In the genomic region with DNA sequence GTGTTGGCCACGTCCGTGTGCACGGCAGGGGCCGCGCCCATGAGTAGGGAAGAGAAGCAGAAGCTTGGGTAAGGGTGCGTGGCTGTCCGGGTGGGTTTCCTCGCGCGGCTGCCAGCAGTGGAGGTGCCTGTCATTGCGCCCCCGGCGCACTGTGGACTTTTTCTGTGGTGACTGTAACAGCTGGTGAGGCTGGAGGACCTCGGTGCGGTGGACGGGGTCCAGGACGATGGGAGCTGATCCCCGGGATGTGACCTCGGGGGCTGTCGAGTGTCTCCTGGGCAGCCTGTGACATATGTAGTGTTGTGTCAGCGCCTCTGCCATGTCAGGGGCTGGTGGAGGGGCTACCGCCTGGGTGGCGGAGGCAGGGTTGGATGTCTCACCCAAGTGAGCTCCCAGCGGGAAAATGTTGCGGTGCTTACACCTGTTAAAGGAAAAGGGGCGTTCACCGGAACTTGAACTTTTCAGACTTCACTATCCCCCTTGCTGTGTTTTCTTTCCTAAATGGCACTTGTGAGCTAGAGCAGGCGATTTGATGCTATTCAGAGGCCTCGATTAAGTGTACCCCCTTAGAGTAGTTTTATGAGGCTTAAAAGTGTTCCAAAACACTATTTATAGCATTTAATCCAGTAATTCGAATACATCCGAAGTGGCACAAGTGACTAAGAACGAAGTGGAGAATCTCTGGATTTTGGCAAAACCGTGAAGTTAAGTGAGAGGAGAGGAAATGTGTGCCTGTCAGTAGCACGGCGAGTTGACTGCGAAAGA, we compare ENCODE assay signal across 8 mouse cellular contexts. TPM values are rescaled to one million over a fixed set of nuclear protein-coding genes. Genes with fewer than 3 reads are reported as not detected.
A peak's percentile ranks its signal among the peaks of the same experiment; 100 is the strongest.
DNase-seq lines count a peak whose midpoint lies in the region; ATAC-seq and TF ChIP-seq lines count a peak whose summit lies in the region.

No protein-coding gene starts in this region.

- DNase-seq in adrenal gland, adult 18-20 months (ENCODE audit: low spot score in 2 of 2): peak; percentile 57
- DNase-seq in adrenal gland, adult 2 months: no peak
- peak; percentile 12 for DNase-seq in lung, embryonic 14.5 days
- no peak for DNase-seq in lung, postnatal 10 days
- no peak for DNase-seq in embryonic facial prominence, embryonic 14.5 days (ENCODE audit: low spot score)
- DNase-seq in intestine, embryonic 14.5 days (ENCODE audit: low spot score): no peak
- no peak for DNase-seq in kidney, postnatal 4 days

- peak overlapping the region; percentile 69 for H3K9ac ChIP-seq in lung, embryonic 14.5 days
- peak overlapping the region; percentile 80 for H3K9ac ChIP-seq in embryonic facial prominence, embryonic 14.5 days (ENCODE audit: low read depth, low read length)
- peak overlapping the region; percentile 61 for H3K9ac ChIP-seq in intestine, embryonic 14.5 days (ENCODE audit: low read length)
- H3K9ac ChIP-seq in midbrain, embryonic 15.5 days: peak overlapping the region; percentile 52

- no peaks in the 10 kb centered on the region for H3K9me3 ChIP-seq in lung, embryonic 14.5 days (ENCODE audit: low read depth, low read length)
- no peaks in the 10 kb centered on the region for H3K9me3 ChIP-seq in embryonic facial prominence, embryonic 14.5 days (ENCODE audit: control insufficient read depth, low read length)
- no peaks in the 10 kb centered on the region for H3K9me3 ChIP-seq in intestine, embryonic 14.5 days (ENCODE audit: control insufficient read depth, low read length)
- no peaks in the 10 kb centered on the region for H3K9me3 ChIP-seq in midbrain, embryonic 15.5 days

- peak overlapping the region; percentile 93 for H3K4me2 ChIP-seq in lung, embryonic 14.5 days
- peak overlapping the region; percentile 96 for H3K4me2 ChIP-seq in embryonic facial prominence, embryonic 14.5 days (ENCODE audit: low read depth, low read length)
- peak overlapping the region; percentile 88 for H3K4me2 ChIP-seq in intestine, embryonic 14.5 days (ENCODE audit: low read length)
- H3K4me2 ChIP-seq in midbrain, embryonic 15.5 days: peak overlapping the region; percentile 58

- peak overlapping the region; percentile 75 for H3K27ac ChIP-seq in lung, embryonic 14.5 days (ENCODE audit: low read depth)
- H3K27ac ChIP-seq in embryonic facial prominence, embryonic 14.5 days (replicated peaks; ENCODE audit: low read depth, low read length): peak overlapping the region; percentile 88
- H3K27ac ChIP-seq in intestine, embryonic 14.5 days (ENCODE audit: low read depth): peak overlapping the region; percentile 44
- H3K27ac ChIP-seq in midbrain, embryonic 15.5 days: peak overlapping the region; percentile 89

- no peak for TF ChIP-seq CTCF in lung, embryonic 14.5 days (IDR thresholded peaks at IDR 0.05; ENCODE audit: low read depth)

- H3K27me3 ChIP-seq in lung, embryonic 14.5 days (ENCODE audit: insufficient read depth, low read length): no peaks in the 10 kb centered on the region
- no peaks in the 10 kb centered on the region for H3K27me3 ChIP-seq in embryonic facial prominence, embryonic 14.5 days (replicated peaks; ENCODE audit: control insufficient read depth, insufficient read depth, low read length)
- no peaks in the 10 kb centered on the region for H3K27me3 ChIP-seq in intestine, embryonic 14.5 days (replicated peaks; ENCODE audit: control insufficient read depth, insufficient read depth, low read length)
- H3K27me3 ChIP-seq in midbrain, embryonic 15.5 days (replicated peaks): no peaks in the 10 kb centered on the region

- peak overlapping the region; percentile 90 for H3K4me3 ChIP-seq in lung, embryonic 14.5 days (ENCODE audit: low read depth, low read length)
- H3K4me3 ChIP-seq in embryonic facial prominence, embryonic 14.5 days (ENCODE audit: low read depth, low read length): peak overlapping the region; percentile 93
- peak overlapping the region; percentile 97 for H3K4me3 ChIP-seq in intestine, embryonic 14.5 days (ENCODE audit: low read depth, low read length)
- peak overlapping the region; percentile 55 for H3K4me3 ChIP-seq in midbrain, embryonic 15.5 days

- WGBS in lung, embryonic 14.5 days: 4% methylated on average over 36 of the region's 36 CpGs
- WGBS in embryonic facial prominence, embryonic 14.5 days: 8% methylated on average over 22 of the region's 36 CpGs
- 6% methylated on average over 36 of the region's 36 CpGs for WGBS in intestine, embryonic 14.5 days
- 5% methylated on average over 36 of the region's 36 CpGs for WGBS in midbrain, embryonic 15.5 days

- H3K36me3 ChIP-seq in lung, embryonic 14.5 days (ENCODE audit: insufficient read depth): peaks cover 6% of the 10 kb centered on the region
- H3K36me3 ChIP-seq in embryonic facial prominence, embryonic 14.5 days (ENCODE audit: control insufficient read depth, insufficient read depth, low read length): peaks cover 9% of the 10 kb centered on the region
- peaks cover 7% of the 10 kb centered on the region; the same call in 1 of the 2 replicates for H3K36me3 ChIP-seq in intestine, embryonic 14.5 days (ENCODE audit: control insufficient read depth, insufficient read depth, low read length)
- peaks cover 5% of the 10 kb centered on the region; the same call in 1 of the 2 replicates for H3K36me3 ChIP-seq in midbrain, embryonic 15.5 days (replicated peaks)

- ATAC-seq in lung, embryonic 14.5 days (ENCODE audit: insufficient read depth): no peak
- no peak for ATAC-seq in embryonic facial prominence, embryonic 14.5 days (ENCODE audit: low read depth)
- ATAC-seq in intestine, embryonic 14.5 days (replicated peaks; ENCODE audit: low FRiP score, low TSS enrichment, low read depth): no peak; the same call in 1 of the 2 replicates
- no peak for ATAC-seq in midbrain, embryonic 15.5 days (replicated peaks)

- H3K4me1 ChIP-seq in lung, embryonic 14.5 days (ENCODE audit: insufficient read depth): peaks cover 16% of the 10 kb centered on the region
- H3K4me1 ChIP-seq in embryonic facial prominence, embryonic 14.5 days (ENCODE audit: control insufficient read depth, insufficient read depth, low read length): peaks cover 19% of the 10 kb centered on the region
- H3K4me1 ChIP-seq in intestine, embryonic 14.5 days (replicated peaks; ENCODE audit: control insufficient read depth, insufficient read depth, low read length): peaks cover 13% of the 10 kb centered on the region; the same call in 1 of the 2 replicates
- peaks cover 19% of the 10 kb centered on the region for H3K4me1 ChIP-seq in midbrain, embryonic 15.5 days

RNA-seq across cellular contexts. Expression of a gene that starts 0.7 kb away (rescaled TPM):
- 100 to 1,000 TPM in 1 of 2 experiments, 10 to 100 TPM in 1; 57.6 to 146 TPM for total RNA-seq in adrenal gland, adult 18-20 months (2021)
- total RNA-seq in adrenal gland, adult 2 months (2021): 100 to 1,000 TPM in 1 of 2 experiments, 10 to 100 TPM in 1; 77.7 to 112 TPM
- polyA plus RNA-seq in adrenal gland, adult 2 months (2012; rRNA removed): 12.7 and 17.0 TPM in 2 replicates
- polyA plus RNA-seq in lung, embryonic 14.5 days (2014; fragmentation: Nextera tagmentation; extraction: Ambion mirVana): 23.3 and 24.5 TPM in 2 replicates
- polyA plus RNA-seq in embryonic facial prominence, embryonic 14.5 days (2014; fragmentation: Nextera tagmentation; extraction: Ambion mirVana): 28.1 and 31.7 TPM in 2 replicates
- polyA plus RNA-seq in intestine, embryonic 14.5 days (2014; fragmentation: Nextera tagmentation; extraction: Ambion mirVana): 17.1 and 19.0 TPM in 2 replicates
- polyA plus RNA-seq in midbrain, embryonic 15.5 days (2015; fragmentation: Nextera tagmentation; extraction: Ambion mirVana): 20.3 and 22.3 TPM in 2 replicates

Comparison
In these comparisons a context has a peak if more than half of its experiments do, and no peak if none do; other contexts are left out.
1. DNase-seq: peak in adrenal gland, adult 18-20 months (2 of 2) and lung, embryonic 14.5 days (single experiment); none in adrenal gland, adult 2 months (single experiment), lung, postnatal 10 days (single experiment), embryonic facial prominence, embryonic 14.5 days (single experiment), intestine, embryonic 14.5 days (single experiment) and kidney, postnatal 4 days (0 of 2).
2. Peak in every context shown above with its lines, with median percentiles within 50 percentile points of each other: H3K27ac ChIP-seq, H3K4me2 ChIP-seq, H3K4me3 ChIP-seq and H3K9ac ChIP-seq.